Mouse (Mus musculus) lung, adult 10 weeks (tissue): ENCODE measurements around the gene 1110008P14Rik. TPM values are rescaled to one million over a fixed set of nuclear protein-coding genes. Genes with fewer than 3 reads are reported as not detected.

Experiments used
- polyA plus RNA-seq: library from polyadenylated mRNA; stranded (reverse); fragments of 350-450 nt; fragmentation: Illumina TruSeq; extraction: RNeasy Lipid Tissue Mini Kit (QIAGEN cat#74804); gene quantifications from one replicate; pipeline ENCODE4 v1.2.3, GENCODE M21; 2014; ENCODE audit warnings: low read depth, low replicate concordance; ENCODE audit not compliant: insufficient read depth

Gene 1110008P14Rik
- 71.0 TPM for polyA plus RNA-seq

DNA sequence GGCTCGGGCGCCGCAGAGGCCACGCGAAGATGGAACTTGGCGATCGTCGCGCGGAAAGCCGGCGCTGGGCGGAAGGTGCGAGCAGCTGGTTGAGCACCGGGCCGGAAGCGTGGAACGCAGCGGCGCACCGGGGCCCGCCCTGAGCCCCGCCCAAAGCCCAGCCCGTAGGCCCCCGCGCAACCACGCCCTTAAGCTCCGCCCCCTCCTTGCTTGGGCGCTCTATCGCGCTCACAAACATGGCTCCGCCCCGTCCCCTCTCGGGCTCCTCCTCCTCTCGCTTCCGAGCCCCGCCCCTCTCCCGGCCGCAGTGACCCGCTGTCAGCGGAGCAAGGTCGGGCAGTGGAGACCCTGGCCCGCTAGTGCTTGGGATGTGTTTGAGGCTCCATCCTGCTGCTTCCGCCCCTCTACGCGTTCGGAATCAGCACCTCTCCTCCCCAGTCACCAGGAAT lies at the start of gene 1110008P14Rik:
Gene 1110008P14Rik, minus strand, starts transcription at position 164 of the 449 bp plus-strand sequence.

DNA sequence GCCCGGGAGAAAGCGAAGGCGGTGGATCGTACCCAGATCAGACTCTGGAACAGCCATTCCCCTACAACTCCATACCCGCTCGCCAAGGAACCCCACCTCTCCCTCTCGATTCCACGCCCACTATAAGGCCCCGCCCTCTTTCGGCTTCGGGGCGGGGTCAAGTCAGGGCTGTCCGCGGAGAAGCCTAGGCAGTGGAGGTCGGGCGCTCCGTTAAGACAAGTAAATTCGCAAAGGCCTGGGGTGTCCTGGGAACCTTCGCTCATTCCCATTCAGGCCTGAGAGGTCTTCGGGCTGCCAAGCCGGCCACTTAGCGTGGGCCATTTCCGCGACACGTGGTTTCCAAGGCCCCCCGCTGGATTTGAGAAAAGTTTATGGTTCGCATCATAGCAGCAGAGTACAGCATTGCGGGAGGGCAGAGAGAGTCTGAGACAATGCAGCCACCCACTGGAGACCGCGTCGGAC lies 13.8 kb upstream of the 1110008P14Rik start, which contains the start of gene Ptges2:
Gene Ptges2, plus strand, starts transcription at position 413 of the 462 bp plus-strand sequence.

DNA sequence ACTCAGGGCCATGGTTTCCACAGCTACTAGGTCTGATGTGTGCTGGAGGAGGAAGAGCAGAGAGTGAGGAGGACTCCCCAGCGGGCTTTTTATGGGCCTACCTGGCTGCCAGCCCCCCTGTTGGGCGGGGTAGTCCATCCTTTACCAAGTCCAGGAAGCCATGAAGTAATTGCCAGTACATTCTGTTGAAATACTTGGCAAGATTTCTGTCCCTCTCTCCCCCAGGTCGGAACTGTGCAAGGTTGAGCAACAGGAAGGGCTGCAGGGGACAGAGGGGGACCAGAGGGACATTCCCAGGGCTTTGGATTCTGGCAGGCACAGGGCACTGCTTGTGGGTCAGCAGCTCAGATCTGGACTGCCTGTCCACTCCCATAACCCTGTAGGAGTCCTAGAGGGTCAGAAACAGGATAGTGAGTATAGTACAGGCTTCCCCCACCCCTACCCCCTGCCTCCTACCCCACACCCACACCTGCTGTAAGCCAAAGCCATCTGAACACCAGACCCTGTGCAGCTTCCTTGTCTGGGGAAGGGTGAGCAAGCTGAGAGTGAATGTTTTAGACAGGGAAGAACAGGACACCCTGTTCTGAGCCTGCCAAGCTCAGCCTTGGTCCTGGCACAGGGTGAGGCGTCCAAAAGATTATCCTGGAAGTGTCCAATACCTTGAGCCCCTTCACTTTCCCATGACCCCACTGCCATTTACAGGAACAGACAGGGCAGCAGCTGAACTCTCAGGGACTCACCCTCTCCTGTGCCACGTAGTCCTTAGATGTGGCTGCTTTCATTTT lies 6.2 kb upstream of the 1110008P14Rik start, which contains the start of gene Lcn2:
Gene Lcn2, minus strand, starts transcription at position 547 of the 785 bp plus-strand sequence.

DNA sequence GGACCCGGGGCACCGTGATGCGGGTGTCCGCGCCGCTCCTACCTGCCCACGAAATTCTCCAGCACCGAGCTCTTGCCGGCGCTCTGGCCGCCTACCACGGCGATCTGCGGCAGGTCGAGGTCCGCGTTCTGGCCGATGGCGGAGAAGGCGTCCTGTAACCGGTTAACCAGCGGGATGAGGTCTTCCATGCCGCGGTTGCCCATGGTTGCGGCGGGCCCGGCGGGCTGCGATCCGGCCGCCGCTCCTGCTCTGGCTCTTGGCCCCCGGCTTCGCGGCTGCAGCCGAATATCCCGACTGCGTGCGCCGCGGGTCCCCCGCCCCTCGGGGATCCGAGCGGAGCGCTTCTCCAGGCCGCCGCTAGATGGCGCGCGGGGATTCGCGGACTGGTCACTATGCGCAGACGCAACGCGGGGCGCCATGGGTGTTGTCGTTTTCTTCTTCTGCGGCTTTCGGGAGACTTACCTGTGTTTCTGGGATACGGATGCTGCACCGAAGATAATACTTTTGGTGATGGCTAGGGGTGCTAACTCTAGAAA lies 28.7 kb downstream of the 1110008P14Rik start, which contains the start of gene Dnm1:
Gene Dnm1, minus strand, starts transcription at position 332 of the 536 bp plus-strand sequence.

DNA sequence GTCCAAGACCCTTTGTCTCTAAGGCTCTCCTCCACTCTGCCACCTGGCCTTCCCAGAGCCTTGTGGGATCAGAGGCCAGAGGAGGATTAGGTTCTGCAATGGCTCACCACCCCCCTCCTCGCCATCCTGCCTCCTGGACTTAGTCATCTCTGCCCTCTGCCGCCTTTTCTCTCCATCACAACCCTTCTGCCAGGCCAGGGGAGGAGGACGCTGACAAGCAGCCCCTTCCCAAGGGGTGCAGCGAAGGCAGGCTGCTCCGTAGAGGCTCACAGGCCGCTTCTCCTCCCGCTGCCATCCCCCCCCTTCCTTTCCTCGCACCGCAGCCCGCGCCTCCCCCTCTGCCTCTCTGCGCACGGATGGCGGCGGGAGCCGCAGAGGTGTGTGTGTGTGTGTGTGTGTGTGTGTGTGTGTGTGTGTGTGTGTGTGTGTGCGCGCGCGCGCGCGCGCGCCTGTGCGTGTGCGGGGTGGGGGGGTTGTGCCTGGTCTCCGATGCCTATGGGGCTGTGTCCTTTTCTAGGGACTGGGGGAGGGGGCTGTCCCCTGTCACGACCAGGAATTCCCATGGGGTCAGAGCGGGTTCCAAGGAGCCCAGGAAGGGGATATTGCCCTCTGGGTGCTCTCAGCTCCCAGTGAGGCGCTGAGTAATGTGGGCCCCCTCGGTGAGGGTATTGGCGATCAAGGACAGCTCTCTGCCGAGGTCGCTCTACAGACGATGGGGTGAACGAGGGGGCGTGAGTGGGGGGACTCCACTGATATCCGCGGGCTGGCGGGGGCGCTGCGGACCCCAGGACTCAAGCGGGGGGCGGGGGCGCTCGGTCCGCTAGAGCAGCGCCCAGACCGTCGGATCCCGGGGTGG lies 29.4 kb downstream of the 1110008P14Rik start, which contains the start of gene Ciz1:
Gene Ciz1, plus strand, starts transcription at position 177 of the 856 bp plus-strand sequence.

Other genes starting within 250 kb of the 1110008P14Rik start
- gene Prrc2b, start 230.9 kb downstream of the 1110008P14Rik start, polyA plus RNA-seq = 20.5 TPM
- gene Pomt1, start 145.3 kb downstream of the 1110008P14Rik start, polyA plus RNA-seq = 5.7 TPM
- gene Uck1, start 121.8 kb downstream of the 1110008P14Rik start, polyA plus RNA-seq = 37.9 TPM
- 22.7 TPM for gene Golga2, start 94.6 kb downstream of the 1110008P14Rik start, polyA plus RNA-seq
- gene Swi5, start 93.9 kb downstream of the 1110008P14Rik start, polyA plus RNA-seq = 323 TPM
- gene Ciz1, start 29.6 kb downstream of the 1110008P14Rik start, polyA plus RNA-seq = 21.7 TPM
- 7.7 TPM for gene Dnm1, start 28.6 kb downstream of the 1110008P14Rik start, polyA plus RNA-seq
- gene Lcn2, start 6.3 kb upstream of the 1110008P14Rik start, polyA plus RNA-seq = 253 TPM
- gene Ptges2, start 14.0 kb upstream of the 1110008P14Rik start, polyA plus RNA-seq = 17.7 TPM
- 1.9 TPM for gene Naif1, start 68.5 kb upstream of the 1110008P14Rik start, polyA plus RNA-seq
- gene Slc25a25, start 69.5 kb upstream of the 1110008P14Rik start, polyA plus RNA-seq = 16.3 TPM
- 10.6 TPM for gene Fam102a, start 153.4 kb upstream of the 1110008P14Rik start, polyA plus RNA-seq
- gene Dpm2, start 188.9 kb upstream of the 1110008P14Rik start, polyA plus RNA-seq = 67.1 TPM
- gene Pip5kl1, start 192.9 kb upstream of the 1110008P14Rik start, polyA plus RNA-seq = not detected
- not detected for gene 9430097D07Rik, start 193.7 kb upstream of the 1110008P14Rik start, polyA plus RNA-seq
- 13.3 TPM for gene St6galnac4, start 205.2 kb upstream of the 1110008P14Rik start, polyA plus RNA-seq
- 21.6 TPM for gene St6galnac6, start 217.8 kb upstream of the 1110008P14Rik start, polyA plus RNA-seq
- 24.5 TPM for gene Ak1, start 239.8 kb upstream of the 1110008P14Rik start, polyA plus RNA-seq